Mouse (Mus musculus): Measurements from ENCODE around the gene Clec1b. TPM values are rescaled to one million over a fixed set of nuclear protein-coding genes. Genes with fewer than 3 reads are reported as not detected.

Gene Clec1b
- total RNA-seq (2014; rRNA removed) (2.0 TPM in 1 of 2 replicates, not detected in the other), polyA plus RNA-seq (2015; fragmentation: Nextera tagmentation; extraction: Ambion mirVana) (0.49 and 0.56 TPM in 2 replicates)

DNA sequence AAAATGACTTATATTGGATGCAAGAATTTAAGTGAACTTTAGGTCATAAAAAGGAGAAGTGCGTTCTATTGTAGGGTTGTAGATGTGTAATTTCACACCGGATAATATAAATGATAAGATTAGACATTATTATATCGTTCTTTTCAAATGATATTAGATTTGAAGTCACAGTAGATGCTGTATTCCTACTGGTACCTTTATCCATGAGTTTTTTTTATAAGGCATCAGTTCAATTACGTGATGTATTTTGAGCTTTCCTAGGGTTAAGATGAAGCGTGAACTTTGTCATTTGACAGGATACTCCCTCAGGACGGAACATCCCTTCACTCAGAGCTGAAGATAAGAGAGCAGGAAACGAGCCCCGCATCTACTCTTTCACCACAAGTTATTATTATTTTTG is at the start of gene Clec1b:
Clec1b (plus strand) TSS at position 301 of the 400 bp plus-strand sequence.
- no peaks in the 10 kb centered on the region for H3K27me3 ChIP-seq (ENCODE audit: insufficient read depth, low read length)
- no peaks in the 10 kb centered on the region for H3K9me3 ChIP-seq (ENCODE audit: low read length)
- TF ChIP-seq CTCF (IDR thresholded peaks at IDR 0.05; ENCODE audit: low read depth) = no peak
- no peaks in the 10 kb centered on the region for H3K36me3 ChIP-seq (ENCODE audit: insufficient read depth)
- H3K4me1 ChIP-seq (ENCODE audit: insufficient read depth) = no peaks in the 10 kb centered on the region
- H3K4me2 ChIP-seq (ENCODE audit: low read depth) = no peak within 1 kb of the TSS
- ATAC-seq = no peak
- no peak for DNase-seq
- WGBS = 92% methylated on average over 8 of the region's 8 CpGs
- no peak within 1 kb of the TSS for H3K9ac ChIP-seq
- no peak within 1 kb of the TSS for H3K4me3 ChIP-seq (ENCODE audit: low read depth, low read length)
- H3K27ac ChIP-seq (ENCODE audit: low read depth, low read length) = no peak within 1 kb of the TSS

DNA sequence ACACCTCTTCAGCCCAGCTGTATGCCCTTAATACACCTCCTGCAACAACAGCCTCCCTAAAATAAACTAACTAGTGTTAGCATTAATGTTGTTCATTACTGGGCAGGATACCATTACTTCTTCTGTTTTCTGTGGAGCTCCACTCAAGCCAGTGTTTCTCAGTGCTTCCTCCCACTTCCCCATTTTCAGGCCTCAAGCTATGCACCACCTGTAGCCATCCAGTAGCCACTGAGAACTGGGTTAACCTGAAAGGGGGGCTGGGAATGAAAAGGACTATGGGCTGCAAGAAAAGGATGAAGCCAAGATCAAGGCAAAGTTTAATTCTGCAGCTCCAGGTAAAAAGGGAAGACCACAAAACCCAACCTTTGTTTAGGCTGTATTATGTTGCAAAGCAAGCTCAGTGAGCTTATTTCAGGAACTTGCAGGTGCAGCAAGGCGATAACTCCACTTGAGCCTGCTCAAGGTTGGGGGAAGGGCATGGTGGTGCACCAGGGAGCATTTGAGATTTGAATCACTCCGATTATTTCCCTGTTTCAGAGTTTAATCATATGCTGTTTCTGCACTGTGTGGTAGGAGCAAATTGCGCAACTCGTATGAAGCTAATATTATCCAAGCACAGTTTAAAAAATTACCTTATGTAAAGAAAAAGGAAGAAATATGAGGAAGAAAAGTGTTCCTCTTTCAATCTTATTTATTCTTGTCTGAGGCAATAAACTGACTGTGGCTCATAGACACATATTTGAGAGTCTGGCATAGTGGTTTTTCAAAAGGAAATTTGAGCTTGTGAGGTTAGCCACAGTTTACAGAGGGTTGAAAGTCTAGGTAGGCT is 47.4 kb upstream of the Clec1b start:
- Histone ChIP-seq H3K9me3 (ENCODE audit: low read length) (0 out of 2 replicates have a peak, but pooled peaks cover 2% of the 10 kb centered on the region), H3K36me3 (ENCODE audit: insufficient read depth) (no peaks in the 10 kb centered on the region), H3K4me2 (ENCODE audit: low read depth) (no peak overlapping the region), H3K27ac (ENCODE audit: low read depth, low read length) (no peak overlapping the region), H3K4me3 (ENCODE audit: low read depth, low read length) (no peak overlapping the region), H3K4me1 (ENCODE audit: insufficient read depth) (no peaks in the 10 kb centered on the region), H3K9ac (no peak overlapping the region), H3K27me3 (ENCODE audit: insufficient read depth, low read length) (no peaks in the 10 kb centered on the region)
- WGBS = 54% methylated on average over 4 of the region's 4 CpGs
- ATAC-seq = no peak
- DNase-seq = no peak
- no peak for TF ChIP-seq CTCF (IDR thresholded peaks at IDR 0.05; ENCODE audit: low read depth)

DNA sequence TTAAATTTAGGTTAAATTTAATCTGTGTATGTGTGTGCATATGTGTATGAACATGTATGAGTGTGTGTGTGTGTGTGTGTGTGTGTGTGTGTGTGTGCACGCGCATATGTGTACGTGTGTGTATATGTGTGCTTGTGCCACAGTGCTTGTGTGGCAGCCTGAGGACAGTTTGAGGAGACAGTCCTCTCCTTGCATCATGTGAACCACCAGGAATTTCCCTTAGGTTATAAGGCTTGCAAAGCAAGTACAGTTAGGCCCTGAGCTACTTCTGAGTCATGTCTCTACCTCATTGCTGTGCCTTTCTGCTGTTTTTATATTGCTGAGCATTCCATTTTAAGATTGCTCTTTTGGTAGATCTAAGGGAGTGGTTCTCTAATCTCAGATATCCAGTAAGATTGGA is 46.0 kb upstream of the Clec1b start:
- H3K9ac ChIP-seq = no peak overlapping the region
- 90% methylated on average over 3 of the region's 3 CpGs for WGBS
- ATAC-seq = no peak
- no peak overlapping the region for H3K27ac ChIP-seq (ENCODE audit: low read depth, low read length)
- DNase-seq = no peak
- H3K4me1 ChIP-seq (ENCODE audit: insufficient read depth) = no peaks in the 10 kb centered on the region
- H3K4me2 ChIP-seq (ENCODE audit: low read depth) = no peak overlapping the region
- H3K4me3 ChIP-seq (ENCODE audit: low read depth, low read length) = no peak overlapping the region
- H3K36me3 ChIP-seq (ENCODE audit: insufficient read depth) = no peaks in the 10 kb centered on the region
- 0 out of 2 replicates have a peak, but pooled peaks cover 2% of the 10 kb centered on the region for H3K9me3 ChIP-seq (ENCODE audit: low read length)
- no peak for TF ChIP-seq CTCF (IDR thresholded peaks at IDR 0.05; ENCODE audit: low read depth)
- H3K27me3 ChIP-seq (ENCODE audit: insufficient read depth, low read length) = no peaks in the 10 kb centered on the region

DNA sequence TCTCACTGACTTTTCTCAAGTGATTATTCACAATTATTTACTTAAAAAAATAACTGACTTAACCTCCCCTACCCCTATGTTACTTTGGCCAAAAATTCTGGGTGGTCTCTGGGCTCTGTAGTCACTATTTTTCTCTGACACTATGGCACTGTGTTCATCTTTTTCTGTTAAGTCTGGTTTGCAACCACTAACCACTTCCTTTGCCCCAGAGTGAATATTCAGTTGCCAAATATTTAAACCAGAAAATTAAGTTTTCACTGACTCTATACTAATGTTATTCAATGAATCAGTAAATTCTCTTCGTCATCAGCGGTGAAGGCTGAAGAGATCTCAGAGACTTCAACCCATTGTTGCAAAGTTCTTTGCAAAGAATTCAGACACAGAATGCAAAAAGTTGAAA is 41.3 kb upstream of the Clec1b start:
- no peak for TF ChIP-seq CTCF (IDR thresholded peaks at IDR 0.05; ENCODE audit: low read depth)
- no peaks in the 10 kb centered on the region for H3K4me1 ChIP-seq (ENCODE audit: insufficient read depth)
- no peak overlapping the region for H3K4me2 ChIP-seq (ENCODE audit: low read depth)
- H3K27ac ChIP-seq (ENCODE audit: low read depth, low read length) = no peak overlapping the region
- no peaks in the 10 kb centered on the region for H3K27me3 ChIP-seq (ENCODE audit: insufficient read depth, low read length)
- no peak overlapping the region for H3K9ac ChIP-seq
- ATAC-seq (no peak), DNase-seq (no peak)
- H3K4me3 ChIP-seq (ENCODE audit: low read depth, low read length) = no peak overlapping the region
- WGBS = 96% methylated on average over 2 of the region's 2 CpGs
- H3K36me3 ChIP-seq (ENCODE audit: insufficient read depth) = no peaks in the 10 kb centered on the region
- H3K9me3 ChIP-seq (ENCODE audit: low read length) = no peaks in the 10 kb centered on the region

DNA sequence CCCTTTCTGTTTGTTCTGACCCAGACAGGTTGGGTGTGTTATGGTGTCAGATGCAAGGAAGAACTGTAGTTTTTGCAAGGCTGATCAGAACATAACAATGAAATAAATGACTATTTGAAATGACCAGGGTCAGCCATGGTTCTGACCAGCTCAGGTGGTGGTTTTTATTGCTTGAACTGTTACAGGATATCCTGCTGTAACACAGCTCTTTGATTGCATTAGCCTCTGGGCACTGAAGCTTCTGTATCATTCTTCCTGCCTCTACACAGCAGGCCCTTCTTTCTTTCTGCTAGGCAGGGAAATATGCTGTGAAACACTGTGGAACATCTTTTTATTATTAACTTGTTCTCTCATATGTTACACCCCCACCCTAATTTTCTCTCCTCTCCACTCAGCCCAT is 40.7 kb upstream of the Clec1b start:
- no peak for DNase-seq
- Histone ChIP-seq H3K4me1 (ENCODE audit: insufficient read depth) (no peaks in the 10 kb centered on the region), H3K4me2 (ENCODE audit: low read depth) (no peak overlapping the region), H3K27ac (ENCODE audit: low read depth, low read length) (no peak overlapping the region), H3K4me3 (ENCODE audit: low read depth, low read length) (no peak overlapping the region), H3K36me3 (ENCODE audit: insufficient read depth) (no peaks in the 10 kb centered on the region), H3K9ac (no peak overlapping the region), H3K9me3 (ENCODE audit: low read length) (no peaks in the 10 kb centered on the region), H3K27me3 (ENCODE audit: insufficient read depth, low read length) (no peaks in the 10 kb centered on the region)
- no peak for TF ChIP-seq CTCF (IDR thresholded peaks at IDR 0.05; ENCODE audit: low read depth)
- no peak for ATAC-seq

DNA sequence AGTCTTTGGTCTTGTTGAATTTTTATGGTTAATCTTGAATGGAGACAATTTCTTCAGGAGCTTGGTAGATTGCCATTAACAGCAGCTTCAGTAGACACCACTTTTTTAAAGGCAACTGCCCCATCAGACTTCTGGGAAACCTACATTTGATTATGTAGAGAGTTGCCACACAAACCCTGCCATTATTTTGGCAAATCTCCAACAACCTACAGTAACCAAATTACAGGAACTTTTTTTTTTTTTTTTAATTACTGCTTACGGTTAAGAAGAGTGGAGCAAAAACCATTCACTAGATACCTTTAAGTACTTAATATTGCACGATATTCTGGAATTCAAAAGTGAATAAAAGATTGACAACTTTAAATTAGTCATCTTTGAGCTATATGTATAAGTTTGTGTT is 37.6 kb upstream of the Clec1b start:
- Histone ChIP-seq H3K27ac (ENCODE audit: low read depth, low read length) (no peak overlapping the region), H3K4me1 (ENCODE audit: insufficient read depth) (no peaks in the 10 kb centered on the region), H3K9ac (no peak overlapping the region), H3K9me3 (ENCODE audit: low read length) (no peaks in the 10 kb centered on the region), H3K4me3 (ENCODE audit: low read depth, low read length) (no peak overlapping the region), H3K27me3 (ENCODE audit: insufficient read depth, low read length) (no peaks in the 10 kb centered on the region), H3K36me3 (ENCODE audit: insufficient read depth) (no peaks in the 10 kb centered on the region), H3K4me2 (ENCODE audit: low read depth) (no peak overlapping the region)
- WGBS = 80% methylated on average over 2 of the region's 2 CpGs
- ATAC-seq = no peak
- TF ChIP-seq CTCF (IDR thresholded peaks at IDR 0.05; ENCODE audit: low read depth) = no peak
- no peak for DNase-seq

DNA sequence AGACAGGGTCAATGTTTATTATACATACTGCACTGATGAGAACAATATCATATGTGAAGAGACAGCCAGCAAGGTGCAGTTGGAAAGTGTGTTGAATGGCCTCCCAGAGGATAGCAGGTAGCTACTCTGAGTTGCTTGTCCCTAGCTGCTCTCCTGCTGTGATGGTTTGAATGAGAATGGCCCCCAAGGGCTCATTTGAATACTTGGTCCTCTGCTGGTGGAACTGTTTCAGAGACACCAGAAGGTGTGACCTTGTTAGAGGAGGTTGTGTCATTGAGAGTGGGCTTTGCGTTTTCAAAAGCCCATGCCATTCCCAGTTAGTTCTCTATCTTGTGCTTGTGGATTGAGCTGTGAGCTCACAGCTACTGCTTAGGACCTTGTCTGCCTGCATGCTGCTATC is 33.2 kb upstream of the Clec1b start:
- Histone ChIP-seq H3K27me3 (ENCODE audit: insufficient read depth, low read length) (no peaks in the 10 kb centered on the region), H3K4me2 (ENCODE audit: low read depth) (no peak overlapping the region), H3K4me3 (ENCODE audit: low read depth, low read length) (no peak overlapping the region), H3K27ac (ENCODE audit: low read depth, low read length) (no peak overlapping the region), H3K9ac (no peak overlapping the region), H3K4me1 (ENCODE audit: insufficient read depth) (no peaks in the 10 kb centered on the region), H3K9me3 (ENCODE audit: low read length) (no peaks in the 10 kb centered on the region), H3K36me3 (ENCODE audit: insufficient read depth) (no peaks in the 10 kb centered on the region)
- ATAC-seq (no peak), DNase-seq (no peak)
- 22% methylated on average over 1 of the region's 1 CpGs for WGBS
- no peak for TF ChIP-seq CTCF (IDR thresholded peaks at IDR 0.05; ENCODE audit: low read depth)

All from forebrain, postnatal 0 days (tissue).